Mouse (Mus musculus) macrophage (primary cell): ENCODE data around the gene Osbpl10. TPM values are rescaled to one million over a fixed set of nuclear protein-coding genes. Genes with fewer than 3 reads are reported as not detected.

Experiments
- H3K27ac ChIP-seq: fragments of 350-480 bp; formaldehyde crosslinking; 2 replicates; pipeline ENCODE4 v1.9.0; 2021
- H3K36me3 ChIP-seq: fragments of 350-480 bp; formaldehyde crosslinking; 2 replicates; pipeline ENCODE4 v1.9.0; 2021; ENCODE audit errors: inconsistent target
- H3K4me3 ChIP-seq: fragments of 350-480 bp; formaldehyde crosslinking; 2 replicates; pipeline ENCODE4 v1.9.0; 2021; ENCODE audit errors: inconsistent target
- H3K79me2 ChIP-seq: fragments of 350-480 bp; formaldehyde crosslinking; 2 replicates; pipeline ENCODE4 v1.9.0; 2021; ENCODE audit errors: inconsistent target
- WGBS: methylation state at CpG from one replicate; pipeline ENCODE4 v1.1.7; 2026; ENCODE audit warnings: inconsistent platforms; ENCODE audit not compliant: missing documents; 5-methylcytosine and 5-hydroxymethylcytosine counted together
- polyA plus RNA-seq: library from polyadenylated mRNA; stranded (reverse); fragments of 250-400 nt; gene quantifications from 3 replicates; pipeline ENCODE4 v1.2.4, GENCODE M21; 2018; ENCODE audit warnings: inconsistent platforms

The Osbpl10 gene
- polyA plus RNA-seq, 1 experiment from 2014 or later, result not detected

- Histone ChIP-seq H3K27ac (no peak overlapping the region), H3K79me2 (no peaks in the 10 kb centered on the region), H3K4me3 (no peak overlapping the region), H3K36me3 (no peaks in the 10 kb centered on the region)
- WGBS, result 100% methylated on average over 4 of the region's 7 CpGs
These were observed 186.0 kb downstream of the Osbpl10 start for GRCm38 (mm10) chr9:115164351-115164750.

- Histone ChIP-seq H3K79me2 (no peaks in the 10 kb centered on the region), H3K36me3 (no peaks in the 10 kb centered on the region), H3K27ac (no peak overlapping the region), H3K4me3 (no peak overlapping the region)
- 94% methylated on average over 8 of the region's 8 CpGs for WGBS
These were observed 187.6 kb downstream of the Osbpl10 start for GRCm38 (mm10) chr9:115165996-115166395.

- WGBS, result 85% methylated on average over 12 of the region's 13 CpGs
- Histone ChIP-seq H3K4me3 (no peak overlapping the region), H3K27ac (no peak overlapping the region), H3K36me3 (no peaks in the 10 kb centered on the region), H3K79me2 (no peaks in the 10 kb centered on the region)
These were observed 191.2 kb downstream of the Osbpl10 start for GRCm38 (mm10) chr9:115169591-115169990.

- H3K27ac ChIP-seq, result no peak overlapping the region
- H3K36me3 ChIP-seq, result no peaks in the 10 kb centered on the region
- no peak overlapping the region for H3K4me3 ChIP-seq
- H3K79me2 ChIP-seq, result no peaks in the 10 kb centered on the region
- WGBS, result 94% methylated on average over 6 of the region's 6 CpGs
These were observed 193.7 kb downstream of the Osbpl10 start for GRCm38 (mm10) chr9:115172096-115172495.

GRCm38 (mm10) chr9:115179154-115179553, 200.8 kb downstream of the Osbpl10 start:
- H3K27ac ChIP-seq, result no peak overlapping the region
- H3K4me3 ChIP-seq, result no peak overlapping the region
- 90% methylated on average over 5 of the region's 5 CpGs for WGBS

GRCm38 (mm10) chr9:115179935-115180334, 201.6 kb downstream of the Osbpl10 start:
- Histone ChIP-seq H3K4me3 (no peak overlapping the region), H3K36me3 (no peaks in the 10 kb centered on the region), H3K27ac (no peak overlapping the region), H3K79me2 (no peaks in the 10 kb centered on the region)
- 37% methylated on average over 8 of the region's 8 CpGs for WGBS

More at GRCm38 (mm10) chr9:115179154-115179553, 200.8 kb downstream of the Osbpl10 start:
- H3K36me3 ChIP-seq, result no peaks in the 10 kb centered on the region
- H3K79me2 ChIP-seq, result no peaks in the 10 kb centered on the region

DNA sequence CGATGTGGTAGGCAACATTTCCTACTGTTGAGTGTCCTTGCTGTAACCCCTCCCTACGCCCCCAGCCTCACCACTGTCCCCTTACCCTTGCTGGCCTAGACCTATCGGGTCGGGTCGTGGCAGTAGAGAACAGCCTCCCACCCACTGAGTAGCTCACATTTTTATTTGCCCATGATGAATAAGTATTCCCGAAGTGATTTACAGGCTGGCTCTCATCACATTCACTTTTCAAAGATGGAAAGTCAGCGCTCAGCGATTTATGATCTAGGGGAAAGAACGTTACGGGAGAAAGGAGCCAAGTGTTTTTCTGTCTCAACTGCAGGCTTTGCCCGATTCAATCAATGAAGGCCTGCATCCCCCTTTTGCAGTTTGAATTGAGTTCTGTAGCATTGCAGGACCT, 208.0 kb downstream of the Osbpl10 start:
- H3K4me3 ChIP-seq, result no peak overlapping the region
- WGBS, result 89% methylated on average over 11 of the region's 11 CpGs
- no peaks in the 10 kb centered on the region for H3K79me2 ChIP-seq
- no peak overlapping the region for H3K27ac ChIP-seq
- no peaks in the 10 kb centered on the region for H3K36me3 ChIP-seq

DNA sequence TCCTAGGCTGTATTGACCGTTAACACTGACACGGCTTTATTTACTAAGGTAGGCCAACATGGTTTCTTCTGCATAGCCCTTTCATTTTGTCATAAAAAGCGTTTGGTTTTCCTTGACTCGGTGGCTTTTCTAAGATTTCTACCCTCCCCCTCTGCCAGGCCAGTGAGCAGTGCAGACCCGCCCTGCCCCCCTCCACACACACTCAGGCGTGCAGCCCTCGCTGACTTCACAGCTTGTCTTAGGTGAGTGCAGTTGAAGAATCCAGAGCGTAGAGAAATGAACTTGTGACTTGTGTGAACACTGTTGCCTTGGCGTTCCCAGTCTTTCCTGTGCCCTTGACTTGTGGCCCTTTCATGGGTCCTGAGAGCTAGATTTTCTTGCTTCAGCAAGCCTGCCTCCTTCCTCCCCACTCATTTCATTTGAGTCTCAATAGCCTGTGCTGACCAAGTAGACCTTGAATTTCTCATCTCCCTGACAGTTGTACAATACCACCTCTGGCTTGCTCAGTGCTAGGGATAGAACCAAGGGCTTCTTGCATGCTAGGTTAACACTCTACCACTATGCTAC, 212.1 kb downstream of the Osbpl10 start:
- Histone ChIP-seq H3K4me3 (no peak overlapping the region), H3K27ac (no peak overlapping the region), H3K36me3 (no peaks in the 10 kb centered on the region), H3K79me2 (no peaks in the 10 kb centered on the region)
- 74% methylated on average over 9 of the region's 9 CpGs for WGBS

DNA sequence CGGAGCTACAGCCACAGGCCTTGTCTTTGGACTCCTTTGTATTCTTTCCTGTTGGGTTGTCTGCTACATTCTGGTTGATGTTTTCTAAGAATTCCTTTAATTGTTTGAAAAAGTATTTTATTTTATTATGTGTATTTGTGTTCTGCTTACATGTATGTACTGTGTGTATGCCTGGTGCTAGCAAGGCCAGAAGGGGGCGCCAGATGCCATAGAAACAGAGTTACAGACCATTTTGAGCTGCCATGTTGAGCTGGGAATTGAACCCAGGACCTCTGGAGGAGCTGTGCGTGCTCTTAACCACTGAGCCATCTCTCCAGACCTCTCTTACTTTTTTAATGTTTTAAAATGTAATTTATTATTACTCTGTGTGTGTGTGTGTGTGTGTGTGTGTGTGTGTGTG, 214.5 kb downstream of the Osbpl10 start:
- no peak overlapping the region for H3K27ac ChIP-seq
- H3K36me3 ChIP-seq, result no peaks in the 10 kb centered on the region
- H3K79me2 ChIP-seq, result no peaks in the 10 kb centered on the region
- H3K4me3 ChIP-seq, result no peak overlapping the region
- WGBS, result 87% methylated on average over 3 of the region's 3 CpGs

- Histone ChIP-seq H3K27ac (no peak overlapping the region), H3K36me3 (no peaks in the 10 kb centered on the region), H3K4me3 (no peak overlapping the region), H3K79me2 (no peaks in the 10 kb centered on the region)
- WGBS, result 95% methylated on average over 7 of the region's 7 CpGs
These were observed 218.7 kb downstream of the Osbpl10 start for GRCm38 (mm10) chr9:115197082-115197481.

DNA sequence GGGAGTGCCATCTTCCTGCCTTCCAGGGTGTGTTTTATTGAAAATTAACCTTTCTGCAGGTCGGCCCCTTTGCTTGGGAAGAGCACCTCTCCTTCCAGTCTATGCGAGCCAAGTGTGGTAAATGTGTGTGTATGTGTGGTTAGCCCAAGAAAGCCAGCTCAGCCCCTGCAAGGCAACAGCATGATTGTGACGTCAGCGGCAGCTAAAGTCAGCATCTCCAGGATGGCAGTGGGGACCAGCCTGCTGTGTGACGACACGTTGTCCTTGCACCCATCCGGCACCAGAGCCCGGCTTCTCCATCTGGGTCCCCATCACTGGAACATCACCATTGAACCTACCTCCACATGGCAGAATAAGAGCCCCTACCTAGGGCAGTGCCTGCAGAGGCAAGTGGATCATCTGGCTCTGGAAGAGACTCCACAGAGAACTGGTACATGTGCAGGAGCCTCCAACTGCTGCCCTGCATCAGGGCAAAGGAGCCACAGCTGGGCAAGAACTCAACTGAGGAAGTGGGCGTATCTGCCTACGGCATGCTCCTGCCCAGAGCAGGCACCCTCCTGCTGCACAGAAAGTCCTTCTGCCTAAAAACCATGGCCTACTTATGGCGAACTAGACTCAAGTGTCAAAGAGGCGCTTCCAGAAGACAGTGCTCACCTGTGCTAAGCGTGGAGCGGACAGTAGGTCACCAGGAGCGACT, 221.9 kb downstream of the Osbpl10 start:
- no peak overlapping the region for H3K27ac ChIP-seq
- H3K4me3 ChIP-seq, result no peak overlapping the region
- WGBS, result 72% methylated on average over 15 of the region's 15 CpGs
- no peaks in the 10 kb centered on the region for H3K36me3 ChIP-seq
- no peaks in the 10 kb centered on the region for H3K79me2 ChIP-seq

DNA sequence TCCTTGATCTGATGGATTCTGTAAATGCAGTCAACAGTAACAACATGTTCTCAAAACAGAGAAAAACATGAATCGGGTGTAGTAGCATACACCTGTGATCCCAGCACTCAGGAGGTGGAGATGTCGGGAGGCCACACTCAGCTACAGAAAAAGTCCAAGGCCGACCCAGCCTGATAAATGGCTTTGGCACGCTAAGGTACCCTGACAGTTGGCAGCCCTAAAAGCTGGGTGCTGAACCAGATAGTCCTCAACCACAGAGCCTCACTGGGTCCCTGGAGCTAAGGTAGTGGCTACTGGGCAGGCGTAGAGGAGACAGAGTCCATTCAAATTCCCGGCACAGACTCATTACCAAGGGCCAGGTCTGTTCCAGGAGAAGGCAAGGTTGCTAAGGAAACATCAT, 222.9 kb downstream of the Osbpl10 start:
- Histone ChIP-seq H3K79me2 (no peaks in the 10 kb centered on the region), H3K4me3 (no peak overlapping the region), H3K36me3 (no peaks in the 10 kb centered on the region), H3K27ac (no peak overlapping the region)
- 94% methylated on average over 6 of the region's 6 CpGs for WGBS

- WGBS, result 86% methylated on average over 6 of the region's 6 CpGs
- no peak overlapping the region for H3K4me3 ChIP-seq
- no peaks in the 10 kb centered on the region for H3K36me3 ChIP-seq
- no peaks in the 10 kb centered on the region for H3K79me2 ChIP-seq
- no peak overlapping the region for H3K27ac ChIP-seq
These were observed 224.8 kb downstream of the Osbpl10 start for GRCm38 (mm10) chr9:115203136-115203535.

- no peak overlapping the region for H3K4me3 ChIP-seq
- no peaks in the 10 kb centered on the region for H3K79me2 ChIP-seq
- H3K27ac ChIP-seq, result no peak overlapping the region
- 22% methylated on average over 6 of the region's 6 CpGs for WGBS
- no peaks in the 10 kb centered on the region for H3K36me3 ChIP-seq
These were observed 227.1 kb downstream of the Osbpl10 start for GRCm38 (mm10) chr9:115205491-115205890.

DNA sequence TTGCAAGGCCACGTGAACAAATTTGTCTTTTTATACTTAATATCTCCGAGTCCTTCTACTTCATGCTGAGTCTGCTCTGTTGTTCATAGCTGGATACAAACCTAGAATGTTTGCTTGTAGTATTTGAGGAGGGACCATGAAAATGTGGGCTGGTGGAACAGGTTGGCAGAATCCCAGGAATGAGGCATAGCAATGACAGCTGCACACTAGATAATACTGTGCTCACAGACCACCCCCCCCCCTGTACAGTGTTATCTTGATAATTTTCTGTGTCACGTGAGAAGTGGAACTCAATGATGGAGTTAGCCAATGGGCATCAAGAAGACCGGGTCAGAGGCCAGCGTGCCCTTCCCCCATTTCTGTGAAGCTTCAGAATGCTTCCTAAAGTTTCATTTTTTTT, 227.8 kb downstream of the Osbpl10 start:
- no peaks in the 10 kb centered on the region for H3K36me3 ChIP-seq
- H3K4me3 ChIP-seq, result no peak overlapping the region
- H3K27ac ChIP-seq, result no peak overlapping the region
- H3K79me2 ChIP-seq, result no peaks in the 10 kb centered on the region
- WGBS, result 79% methylated on average over 5 of the region's 5 CpGs

DNA sequence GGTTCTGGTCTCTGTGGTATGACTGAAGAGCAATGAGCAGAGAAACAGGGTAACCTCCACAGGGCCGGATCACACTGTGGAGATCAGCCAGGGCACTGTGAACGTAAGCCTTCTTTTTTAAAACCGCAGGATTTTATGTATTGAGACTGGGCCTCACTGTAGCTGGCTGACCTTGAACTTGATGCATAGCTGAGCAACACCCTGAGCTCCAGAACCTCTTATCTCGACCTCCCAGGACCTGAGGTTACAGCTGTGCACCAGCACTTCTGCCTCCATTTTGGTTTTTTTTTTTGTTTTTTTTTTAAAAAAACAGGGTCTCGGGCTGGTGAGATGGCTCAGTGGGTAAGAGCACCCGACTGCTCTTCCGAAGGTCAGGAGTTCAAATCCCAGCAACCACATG, 231.4 kb downstream of the Osbpl10 start:
- WGBS, result 74% methylated on average over 4 of the region's 7 CpGs

More for the DNA sequence above, 231.4 kb downstream of the Osbpl10 start:
- Histone ChIP-seq H3K4me3 (no peak overlapping the region), H3K27ac (no peak overlapping the region), H3K79me2 (no peaks in the 10 kb centered on the region), H3K36me3 (no peaks in the 10 kb centered on the region)
